In the genomic region with DNA sequence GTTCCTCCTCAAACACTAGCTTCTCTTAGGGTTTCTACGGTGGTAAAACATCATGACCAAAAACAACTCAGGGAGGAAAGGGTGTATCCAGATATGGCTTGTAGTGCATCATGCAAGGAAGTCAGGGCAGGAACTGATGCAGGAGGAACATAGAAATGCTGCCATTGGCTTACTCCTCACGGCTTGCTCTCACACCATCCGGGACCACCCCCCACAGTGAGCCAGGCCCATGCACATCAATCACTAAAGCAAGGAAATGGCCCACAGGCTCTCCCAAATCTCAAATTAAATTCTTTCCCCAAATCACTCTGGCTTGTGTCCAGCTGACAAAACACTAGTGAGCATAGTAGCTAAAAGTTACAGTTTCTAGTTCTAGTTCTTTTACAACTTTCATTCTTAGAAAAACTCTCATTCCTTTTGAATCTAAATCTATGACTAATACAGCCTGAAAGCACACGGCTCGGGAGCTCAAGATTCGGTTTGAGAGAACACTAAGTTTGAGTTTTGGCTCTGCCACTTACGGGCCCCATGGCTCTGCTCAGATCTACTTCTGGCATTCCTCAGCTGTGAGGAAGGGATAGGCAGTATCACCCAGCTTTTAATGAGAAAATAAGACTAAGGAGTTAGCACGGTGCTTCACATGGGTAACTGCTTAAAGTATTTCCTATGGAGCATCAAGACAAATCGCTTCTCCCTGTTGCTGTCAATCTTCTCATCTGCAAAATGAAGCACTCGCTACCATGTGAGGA, we compare ENCODE assay signal across 18 mouse cellular contexts. TPM values are rescaled to one million over a fixed set of nuclear protein-coding genes. Genes with fewer than 3 reads are reported as not detected.
DNase-seq lines count a peak whose midpoint lies in the region; ATAC-seq lines count a peak whose summit lies in the region.
"Had no signal": no experiment of that assay in that cellular context is flagged by ENCODE, and none has a peak within 500 bp of the region (broad histone marks: within the 10 kb centered on the region; RNA-seq: fewer than 3 reads in every experiment).

No protein-coding gene starts in this region.

- no peaks in the 10 kb centered on the region for H3K27me3 ChIP-seq in heart, embryonic 12.5 days (replicated peaks)
- H3K27me3 ChIP-seq in lung, embryonic 15.5 days = no peaks in the 10 kb centered on the region
- H3K27me3 ChIP-seq: CH12.LX; heart, embryonic 15.5 days; hindbrain, embryonic 12.5 days; intestine, embryonic 15.5 days had no signal

- H3K4me1 ChIP-seq in heart, embryonic 12.5 days (replicated peaks) = peaks cover 20% of the 10 kb centered on the region
- peaks cover 3% of the 10 kb centered on the region; the same call in 1 of the 2 replicates for H3K4me1 ChIP-seq in lung, embryonic 15.5 days
- H3K4me1 ChIP-seq: hindbrain, embryonic 12.5 days; intestine, embryonic 15.5 days had no signal

- no peak overlapping the region for H3K4me2 ChIP-seq in heart, embryonic 12.5 days
- H3K4me2 ChIP-seq in lung, embryonic 15.5 days = no peak overlapping the region
- H3K4me2 ChIP-seq: embryonic facial prominence, embryonic 12.5 days; heart, embryonic 15.5 days; hindbrain, embryonic 12.5 days; intestine, embryonic 15.5 days had no signal

- no peaks in the 10 kb centered on the region for H3K9me3 ChIP-seq in heart, embryonic 12.5 days (replicated peaks)
- no peaks in the 10 kb centered on the region for H3K9me3 ChIP-seq in lung, embryonic 15.5 days
- H3K9me3 ChIP-seq: embryonic facial prominence, embryonic 12.5 days; heart, embryonic 15.5 days; hindbrain, embryonic 12.5 days; intestine, embryonic 15.5 days had no signal

- no peak overlapping the region for H3K4me3 ChIP-seq in heart, embryonic 12.5 days
- H3K4me3 ChIP-seq in lung, embryonic 15.5 days = no peak overlapping the region
- H3K4me3 ChIP-seq: embryonic facial prominence, embryonic 12.5 days; heart, embryonic 15.5 days; hindbrain, embryonic 12.5 days; intestine, embryonic 15.5 days had no signal

- DNase-seq in heart, adult 11 months = peak; percentile 77
- DNase-seq in lung, adult 18-20 months = no peak
- peak; percentile 33 for DNase-seq in forelimb bud, embryonic 11.5 days (ENCODE audit: low read depth, low spot score)
- DNase-seq in mesoderm, embryonic 11.5 days (ENCODE audit: low read depth, low spot score) = peak; percentile 61
- no peak for DNase-seq in adrenal gland, postnatal 10 days
- DNase-seq in frontal cortex, adult 2 months (ENCODE audit: extremely low spot score in 1 of 2, low spot score in 1 of 2) = no peak
- DNase-seq: adrenal gland, postnatal 36 days; cerebellum, postnatal 10 days; kidney, postnatal 10 days; lung, adult 2 months had no signal

- peaks cover 19% of the 10 kb centered on the region for H3K36me3 ChIP-seq in heart, embryonic 12.5 days
- H3K36me3 ChIP-seq in lung, embryonic 15.5 days = peaks cover 3% of the 10 kb centered on the region; the same call in 1 of the 2 replicates

- H3K27ac ChIP-seq in heart, embryonic 12.5 days (ENCODE audit: poor library complexity, severe bottlenecking) = no peak overlapping the region
- 0 out of 2 replicates have a peak overlapping the region, but pooled peaks have one; percentile 7 for H3K27ac ChIP-seq in lung, embryonic 15.5 days
- H3K27ac ChIP-seq: embryonic facial prominence, embryonic 12.5 days; heart, embryonic 15.5 days; hindbrain, embryonic 12.5 days; intestine, embryonic 15.5 days had no signal

- no peak overlapping the region for H3K9ac ChIP-seq in heart, embryonic 12.5 days
- H3K9ac ChIP-seq in lung, embryonic 15.5 days = no peak overlapping the region
- H3K9ac ChIP-seq: embryonic facial prominence, embryonic 12.5 days; heart, embryonic 15.5 days; hindbrain, embryonic 12.5 days; intestine, embryonic 15.5 days had no signal

- 57% methylated on average over 10 of the region's 10 CpGs for WGBS in heart, embryonic 12.5 days
- WGBS in lung, embryonic 15.5 days = 52% methylated on average over 10 of the region's 10 CpGs

- ATAC-seq in heart, embryonic 12.5 days (ENCODE audit: insufficient number of reproducible peaks, low FRiP score) = no peak
- ATAC-seq in lung, embryonic 15.5 days (ENCODE audit: borderline replicate concordance, extremely low read depth, low FRiP score, low TSS enrichment) = no peak
- ATAC-seq: intestine, embryonic 15.5 days; midbrain, embryonic 16.5 days had no signal

RNA-seq across cellular contexts. Expression of a gene that starts 15.9 kb away (rescaled TPM):
- polyA plus RNA-seq in heart, embryonic 12.5 days (2016; fragmentation: Nextera tagmentation; extraction: Ambion mirVana) = 11.2 and 14.2 TPM in 2 replicates
- 10.5 and 13.4 TPM in 2 replicates for polyA plus RNA-seq in lung, embryonic 15.5 days (2015; fragmentation: Nextera tagmentation; extraction: Ambion mirVana)
- total RNA-seq in adrenal gland, postnatal 10 days (2021) = 10 to 100 TPM; 12.0 to 17.4 TPM
- 2.4 and 2.7 TPM in 2 replicates for polyA plus RNA-seq in frontal cortex, adult 2 months (2012; rRNA removed)

RNA-seq across cellular contexts. Expression of a gene that starts 16.0 kb away (rescaled TPM):
- 59.1 and 62.4 TPM in 2 replicates for polyA plus RNA-seq in heart, embryonic 12.5 days (2016; fragmentation: Nextera tagmentation; extraction: Ambion mirVana)
- 92.2 and 99.2 TPM in 2 replicates for polyA plus RNA-seq in lung, embryonic 15.5 days (2015; fragmentation: Nextera tagmentation; extraction: Ambion mirVana)
- 10 to 100 TPM; 18.0 to 21.8 TPM for total RNA-seq in adrenal gland, postnatal 10 days (2021)
- polyA plus RNA-seq in frontal cortex, adult 2 months (2012; rRNA removed) = 22.5 and 24.7 TPM in 2 replicates

RNA-seq across cellular contexts. Expression of a gene that starts 49.3 kb away (rescaled TPM):
- 10.7 and 12.6 TPM in 2 replicates for polyA plus RNA-seq in heart, embryonic 12.5 days (2016; fragmentation: Nextera tagmentation; extraction: Ambion mirVana)
- polyA plus RNA-seq in lung, embryonic 15.5 days (2015; fragmentation: Nextera tagmentation; extraction: Ambion mirVana) = 19.2 TPM in 2 replicates
- 1 to 10 TPM; 5.7 to 6.8 TPM for total RNA-seq in adrenal gland, postnatal 10 days (2021)
- 2.9 and 4.8 TPM in 2 replicates for polyA plus RNA-seq in frontal cortex, adult 2 months (2012; rRNA removed)

Comparison
In these comparisons a context has a peak if more than half of its experiments do, and no peak if none do; other contexts are left out.
1. DNase-seq: peak in heart, adult 11 months (single experiment), forelimb bud, embryonic 11.5 days (single experiment) and mesoderm, embryonic 11.5 days (single experiment); none in lung, adult 18-20 months (0 of 2), adrenal gland, postnatal 10 days (single experiment) and frontal cortex, adult 2 months (0 of 2).